Mouse (Mus musculus) ES-E14 (cell line): ENCODE measurements at regions not wholly inside any gene's neighbourhood (a gene's known extent, or its start where the extent isn't known, plus 50 kb on each side); places are given as distances from the start of the nearest gene placed in this dataset.

ENCODE experiments used
- HCFC1 ChIP-seq: IDR thresholded peaks from 2 replicates; pipeline ENCODE4 v1.6.1; 2012; ENCODE audit warnings: low read length, inconsistent platforms, borderline replicate concordance; ENCODE audit not compliant: insufficient read depth
- MAFK ChIP-seq: IDR thresholded peaks from 2 replicates; pipeline ENCODE4 v1.6.1; 2014; ENCODE audit warnings: mild to moderate bottlenecking, low read depth, low read length, inconsistent platforms; ENCODE audit not compliant: insufficient read depth

DNA sequence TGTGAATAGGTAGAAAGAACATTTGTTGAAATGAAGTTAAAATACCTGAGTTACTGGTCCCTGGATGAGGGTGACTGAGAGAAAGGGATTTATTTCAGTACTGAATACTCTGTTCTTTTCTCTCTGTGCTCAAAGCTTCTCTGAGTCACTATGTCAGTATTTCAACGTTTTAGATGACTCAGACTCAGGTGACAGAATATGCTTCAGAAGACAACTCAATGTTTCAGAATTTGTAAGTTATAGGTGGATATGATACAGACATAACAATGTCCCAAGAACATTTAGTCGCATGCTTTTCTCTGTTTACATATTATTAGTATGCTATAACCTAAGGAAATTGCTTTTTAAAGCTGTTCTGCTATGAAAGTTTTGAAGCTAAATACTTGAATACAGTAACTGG lies 1069.5 kb downstream of the Adgrl3 start:
- TF ChIP-seq HCFC1 (no peak), MAFK (no peak)
